Mouse (Mus musculus) small intestine, adult 10 weeks (tissue): Measurements from ENCODE around the gene Acsf2. TPM values are rescaled to one million over a fixed set of nuclear protein-coding genes. Genes with fewer than 3 reads are reported as not detected.

Source experiments
- polyA plus RNA-seq: library from polyadenylated mRNA; stranded (reverse); fragments of 350-450 nt; fragmentation: Illumina TruSeq; extraction: RNeasy Lipid Tissue Mini Kit (QIAGEN cat#74804); gene quantifications from one replicate; pipeline ENCODE4 v1.2.3, GENCODE M21; 2014; ENCODE audit warnings: low replicate concordance

Gene Acsf2
- 34.1 TPM for polyA plus RNA-seq

GRCm38 (mm10) chr11:94601321-94602281, at the start of gene Acsf2:
Gene Acsf2 (minus strand): TSS chr11:94601871.

GRCm38 (mm10) chr11:94629199-94629883, 27.7 kb upstream of the Acsf2 start, which contains the start of gene Lrrc59:
Gene Lrrc59 (plus strand): TSS chr11:94629767.

GRCm38 (mm10) chr11:94564437-94565150, 37.1 kb downstream of the Acsf2 start, which contains the start of gene Chad:
Gene Chad (plus strand): TSS chr11:94565047.

GRCm38 (mm10) chr11:94548888-94549690, 52.6 kb downstream of the Acsf2 start, which contains the start of gene Rsad1:
Gene Rsad1 (minus strand): TSS chr11:94549255.

GRCm38 (mm10) chr11:94521219-94521843, 80.3 kb downstream of the Acsf2 start, which contains the start of gene Mycbpap:
Gene Mycbpap (minus strand): TSS chr11:94521742.

Other genes starting within 250 kb of the Acsf2 start
- 7.3 TPM for gene Abcc3, start 208.9 kb downstream of the Acsf2 start, polyA plus RNA-seq
- not detected for gene Cacna1g, start 127.7 kb downstream of the Acsf2 start, polyA plus RNA-seq
- not detected for gene Spata20, start 115.7 kb downstream of the Acsf2 start, polyA plus RNA-seq
- 0.22 TPM for gene Epn3, start 101.9 kb downstream of the Acsf2 start, polyA plus RNA-seq
- 1.2 TPM for gene Mycbpap, start 80.1 kb downstream of the Acsf2 start, polyA plus RNA-seq
- 7.1 TPM for gene Rsad1, start 52.6 kb downstream of the Acsf2 start, polyA plus RNA-seq
- not detected for gene Chad, start 36.8 kb downstream of the Acsf2 start, polyA plus RNA-seq
- 150 TPM for gene Lrrc59, start 27.9 kb upstream of the Acsf2 start, polyA plus RNA-seq
- 17.1 TPM for gene Mrpl27, start 51.9 kb upstream of the Acsf2 start, polyA plus RNA-seq
- gene Eme1, start 52.1 kb upstream of the Acsf2 start, polyA plus RNA-seq: not detected
- not detected for gene Xylt2, start 75.6 kb upstream of the Acsf2 start, polyA plus RNA-seq
- gene Gm11541, start 102.6 kb upstream of the Acsf2 start, polyA plus RNA-seq: not detected
- not detected for gene Cdc34b, start 139.9 kb upstream of the Acsf2 start, polyA plus RNA-seq
- gene Tmem92, start 180.8 kb upstream of the Acsf2 start, polyA plus RNA-seq: not detected